Mouse (Mus musculus): Measurements from ENCODE around the gene Cdc42bpa. TPM values are rescaled to one million over a fixed set of nuclear protein-coding genes. Genes with fewer than 3 reads are reported as not detected.
A peak's percentile ranks its signal among the peaks of the same experiment; 100 is the strongest.

Cdc42bpa gene
- total RNA-seq, 2 experiments from 2014 or later: 54.1 to 61.6 TPM

- no peak for DNase-seq (ENCODE audit: low spot score in 2 of 2)
Observed at GRCm38 (mm10) chr1:180161160-180161559, 200.9 kb downstream of the Cdc42bpa start.

GRCm38 (mm10) chr1:180161566-180162355 is 201.5 kb downstream of the Cdc42bpa start:
- no peak for DNase-seq (ENCODE audit: low spot score in 2 of 2)

GRCm38 (mm10) chr1:180162986-180163385 is 202.7 kb downstream of the Cdc42bpa start:
- no peak for DNase-seq (ENCODE audit: low spot score in 2 of 2)

GRCm38 (mm10) chr1:180166533-180166932 is 206.3 kb downstream of the Cdc42bpa start:
- DNase-seq (ENCODE audit: low spot score in 2 of 2): no peak

GRCm38 (mm10) chr1:180168294-180168693 is 208.0 kb downstream of the Cdc42bpa start:
- DNase-seq (ENCODE audit: low spot score in 2 of 2): no peak

GRCm38 (mm10) chr1:180169161-180169560 is 208.9 kb downstream of the Cdc42bpa start:
- no peak for DNase-seq (ENCODE audit: low spot score in 2 of 2)

- no peak for DNase-seq (ENCODE audit: low spot score in 2 of 2)
Observed at GRCm38 (mm10) chr1:180170071-180170470, 209.8 kb downstream of the Cdc42bpa start.

GRCm38 (mm10) chr1:180171883-180172282 is 211.6 kb downstream of the Cdc42bpa start:
- DNase-seq (ENCODE audit: low spot score in 2 of 2): peak in 1 of 2 experiments; percentile 56

GRCm38 (mm10) chr1:180172600-180172999 is 212.3 kb downstream of the Cdc42bpa start:
- DNase-seq (ENCODE audit: low spot score in 2 of 2): no peak

- DNase-seq (ENCODE audit: low spot score in 2 of 2): no peak
Observed at GRCm38 (mm10) chr1:180173017-180173416, 212.7 kb downstream of the Cdc42bpa start.

GRCm38 (mm10) chr1:180174718-180175117 is 214.4 kb downstream of the Cdc42bpa start:
- no peak for DNase-seq (ENCODE audit: low spot score in 2 of 2)

- DNase-seq (ENCODE audit: low spot score in 2 of 2): no peak
Observed at GRCm38 (mm10) chr1:180175167-180175566, 214.9 kb downstream of the Cdc42bpa start.

GRCm38 (mm10) chr1:180175635-180176034 is 215.4 kb downstream of the Cdc42bpa start:
- DNase-seq (ENCODE audit: low spot score in 2 of 2): no peak

- DNase-seq (ENCODE audit: low spot score in 2 of 2): no peak
Observed at GRCm38 (mm10) chr1:180176784-180177183, 216.5 kb downstream of the Cdc42bpa start.

- DNase-seq (ENCODE audit: low spot score in 2 of 2): no peak
Observed at GRCm38 (mm10) chr1:180178340-180178739, 218.1 kb downstream of the Cdc42bpa start.

GRCm38 (mm10) chr1:180179100-180179499 is 218.8 kb downstream of the Cdc42bpa start:
- no peak for DNase-seq (ENCODE audit: low spot score in 2 of 2)

GRCm38 (mm10) chr1:180179840-180180239 is 219.6 kb downstream of the Cdc42bpa start:
- no peak for DNase-seq (ENCODE audit: low spot score in 2 of 2)

- no peak for DNase-seq (ENCODE audit: low spot score in 2 of 2)
Observed at GRCm38 (mm10) chr1:180181304-180181965, 221.2 kb downstream of the Cdc42bpa start.

- no peak for DNase-seq (ENCODE audit: low spot score in 2 of 2)
Observed at GRCm38 (mm10) chr1:180181966-180182319, 221.7 kb downstream of the Cdc42bpa start.

- no peak for DNase-seq (ENCODE audit: low spot score in 2 of 2)
Observed at GRCm38 (mm10) chr1:180182731-180183130, 222.5 kb downstream of the Cdc42bpa start.

GRCm38 (mm10) chr1:180183525-180184159 is 223.4 kb downstream of the Cdc42bpa start:
- no peak for DNase-seq (ENCODE audit: low spot score in 2 of 2)

GRCm38 (mm10) chr1:180184768-180185167 is 224.5 kb downstream of the Cdc42bpa start:
- DNase-seq (ENCODE audit: low spot score in 2 of 2): no peak
